Mouse (Mus musculus): ENCODE results near the gene Sptbn4.

GRCm38 (mm10) chr7:27315958-27316357 lies 131.5 kb downstream of the Sptbn4 start:
- TF ChIP-seq POLR2A (IDR thresholded peaks at IDR 0.05; ENCODE audit: low read depth, low read length) (no peak), CTCF (IDR thresholded peaks at IDR 0.05; ENCODE audit: extremely low read depth, insufficient read depth, insufficient read length, insufficient replicate concordance) (no peak)

Measured in spleen, adult 2 months (tissue).